Comparison of ENCODE assay signal across 27 mouse cellular contexts in the genomic region with DNA sequence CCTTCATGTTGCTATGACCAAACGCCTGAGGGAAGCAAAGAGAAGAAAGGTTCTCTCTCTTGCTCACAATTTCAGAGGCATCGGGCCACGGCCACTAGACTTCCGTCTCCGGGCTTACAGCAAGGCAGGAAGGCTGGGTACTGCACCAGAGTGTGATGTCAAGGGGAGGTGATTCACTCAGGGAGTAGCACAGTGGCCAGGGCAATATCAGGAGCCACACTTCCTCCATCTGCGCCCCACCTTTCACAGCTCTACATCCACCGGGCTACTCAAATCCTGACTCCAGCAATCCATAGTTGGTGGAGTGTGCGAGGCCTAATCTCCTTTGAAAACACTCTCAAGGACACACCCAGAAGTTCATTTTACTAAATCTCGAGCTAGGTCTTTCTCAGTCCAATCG.
"Had no signal": no experiment of that assay in that cellular context is flagged by ENCODE, and none has a peak within 500 bp of the region (broad histone marks: within the 10 kb centered on the region; RNA-seq: fewer than 3 reads in every experiment).

No protein-coding gene starts in this region.

- H3K9ac ChIP-seq: embryonic facial prominence, embryonic 12.5 days; embryonic facial prominence, embryonic 13.5 days; embryonic facial prominence, embryonic 15.5 days; forebrain, embryonic 12.5 days; forebrain, embryonic 13.5 days; forebrain, embryonic 15.5 days; forebrain, postnatal 0 days had no signal

- H3K4me3 ChIP-seq: embryonic facial prominence, embryonic 10.5 days; embryonic facial prominence, embryonic 12.5 days; embryonic facial prominence, embryonic 13.5 days; embryonic facial prominence, embryonic 15.5 days; erythroblast, embryonic 14.5 days; forebrain, embryonic 10.5 days; forebrain, embryonic 12.5 days; forebrain, embryonic 13.5 days; forebrain, embryonic 15.5 days; gastrocnemius, adult 2 months; heart, adult 2 months had no signal

- H3K4me2 ChIP-seq: embryonic facial prominence, embryonic 12.5 days; embryonic facial prominence, embryonic 13.5 days; embryonic facial prominence, embryonic 15.5 days; forebrain, embryonic 12.5 days; forebrain, embryonic 13.5 days; forebrain, embryonic 15.5 days had no signal

- H3K27ac ChIP-seq: embryonic facial prominence, embryonic 10.5 days; embryonic facial prominence, embryonic 12.5 days; embryonic facial prominence, embryonic 13.5 days; embryonic facial prominence, embryonic 15.5 days; forebrain, embryonic 10.5 days; forebrain, embryonic 12.5 days; forebrain, embryonic 13.5 days; forebrain, embryonic 15.5 days; gastrocnemius, adult 2 months; heart, adult 2 months had no signal

- ATAC-seq: forebrain, embryonic 13.5 days; forebrain, embryonic 14.5 days; forebrain, embryonic 15.5 days; forebrain, embryonic 16.5 days; forebrain, postnatal 0 days had no signal

- H3K4me1 ChIP-seq: embryonic facial prominence, embryonic 12.5 days; embryonic facial prominence, embryonic 13.5 days; forebrain, embryonic 10.5 days; forebrain, embryonic 12.5 days had no signal

- H3K9me3 ChIP-seq: embryonic facial prominence, embryonic 10.5 days; embryonic facial prominence, embryonic 12.5 days; embryonic facial prominence, embryonic 13.5 days; embryonic facial prominence, embryonic 15.5 days; forebrain, embryonic 10.5 days; forebrain, embryonic 12.5 days; forebrain, embryonic 13.5 days; forebrain, embryonic 15.5 days had no signal

- DNase-seq: cerebellum, adult 9-10 months; cerebellum, adult 9-11 months; cerebellum, postnatal 10 days; cerebellum, postnatal 14 days; cerebellum, postnatal 25 days; cerebellum, postnatal 36 days; embryo, embryonic 11 days; forebrain, postnatal 0 days; gastrocnemius, adult 2 months; gastrocnemius, postnatal 10 days; gastrocnemius, postnatal 14 days; gastrocnemius, postnatal 25 days; gastrocnemius, postnatal 36 days; heart, adult 11 months; heart, adult 18-20 months; heart, adult 2 months had no signal

- H3K36me3 ChIP-seq: embryonic facial prominence, embryonic 12.5 days; embryonic facial prominence, embryonic 15.5 days; forebrain, embryonic 12.5 days; forebrain, embryonic 15.5 days had no signal

- H3K27me3 ChIP-seq: embryonic facial prominence, embryonic 12.5 days; embryonic facial prominence, embryonic 13.5 days; embryonic facial prominence, embryonic 15.5 days; forebrain, embryonic 12.5 days; forebrain, embryonic 13.5 days; forebrain, embryonic 15.5 days had no signal
